Mouse (Mus musculus): Measurements from ENCODE around the gene Coro1c. TPM values are rescaled to one million over a fixed set of nuclear protein-coding genes. Genes with fewer than 3 reads are reported as not detected.

Gene Coro1c
- polyA plus RNA-seq, 1 experiment = 78.3 TPM

DNA sequence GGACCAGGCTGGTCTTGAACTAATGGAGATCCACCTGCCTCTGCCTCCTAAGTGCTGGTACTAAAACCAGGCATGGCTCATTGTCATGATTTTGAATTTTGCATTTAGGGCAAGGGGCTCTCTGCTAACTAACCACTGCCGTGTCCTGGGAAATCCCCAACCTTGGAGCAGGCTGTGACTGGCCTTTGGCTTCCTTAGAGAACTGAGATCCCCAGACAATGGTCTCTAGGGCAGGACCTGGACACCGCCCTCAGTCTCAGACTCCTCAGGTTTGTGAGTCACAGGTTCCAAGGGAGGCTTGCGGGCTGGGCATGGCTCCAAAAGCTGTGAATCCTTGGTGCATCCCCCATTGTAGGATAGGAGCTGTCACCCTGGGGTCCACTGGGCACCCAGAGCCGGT lies 81.9 kb downstream of the Coro1c start:
- Histone ChIP-seq H3K4me1 (replicated peaks; ENCODE audit: control insufficient read depth, insufficient read depth, low read length) (peaks cover 57% of the 10 kb centered on the region), H3K4me3 (ENCODE audit: control insufficient read depth, insufficient read depth, low read length) (peak overlapping the region; percentile 3; the same call in 1 of the 2 replicates), H3K27me3 (ENCODE audit: control insufficient read depth, insufficient read depth, low read length) (no peaks in the 10 kb centered on the region), H3K36me3 (ENCODE audit: control insufficient read depth, insufficient read depth, low read length) (peaks cover 14% of the 10 kb centered on the region; the same call in 1 of the 2 replicates), H3K27ac (ENCODE audit: control insufficient read depth, insufficient read depth, low read length) (peak overlapping the region; percentile 36; the same call in 1 of the 2 replicates)
- TF ChIP-seq POLR2A (IDR thresholded peaks at IDR 0.05; ENCODE audit: control insufficient read depth, extremely low read depth, insufficient read depth, low read length, poor library complexity) = no peak
- TF ChIP-seq CTCF (IDR thresholded peaks at IDR 0.05; ENCODE audit: borderline replicate concordance, control insufficient read depth, extremely low read depth, insufficient read depth, low read length, poor library complexity) = no peak
- WGBS = 79% methylated on average over 4 of the region's 4 CpGs
- DNase-seq = no peak

GRCm38 (mm10) chr5:113825558-113825957 lies 83.0 kb downstream of the Coro1c start:
- no peak for TF ChIP-seq CTCF (IDR thresholded peaks at IDR 0.05; ENCODE audit: borderline replicate concordance, control insufficient read depth, extremely low read depth, insufficient read depth, low read length, poor library complexity)
- TF ChIP-seq POLR2A (IDR thresholded peaks at IDR 0.05; ENCODE audit: control insufficient read depth, extremely low read depth, insufficient read depth, low read length, poor library complexity) = no peak
- DNase-seq = peak; percentile 62
- H3K36me3 ChIP-seq (ENCODE audit: control insufficient read depth, insufficient read depth, low read length) = peaks cover 14% of the 10 kb centered on the region; the same call in 1 of the 2 replicates
- WGBS = 8% methylated on average over 7 of the region's 7 CpGs
- peak overlapping the region; percentile 52 for H3K4me3 ChIP-seq (ENCODE audit: control insufficient read depth, insufficient read depth, low read length)
- H3K27me3 ChIP-seq (ENCODE audit: control insufficient read depth, insufficient read depth, low read length) = no peaks in the 10 kb centered on the region
- peaks cover 47% of the 10 kb centered on the region for H3K4me1 ChIP-seq (replicated peaks; ENCODE audit: control insufficient read depth, insufficient read depth, low read length)
- peak overlapping the region; percentile 90 for H3K27ac ChIP-seq (ENCODE audit: control insufficient read depth, insufficient read depth, low read length)

GRCm38 (mm10) chr5:113824228-113824627 lies 84.3 kb downstream of the Coro1c start:
- no peaks in the 10 kb centered on the region for H3K27me3 ChIP-seq (ENCODE audit: control insufficient read depth, insufficient read depth, low read length)
- peak overlapping the region; percentile 5; the same call in 1 of the 2 replicates for H3K4me3 ChIP-seq (ENCODE audit: control insufficient read depth, insufficient read depth, low read length)
- peaks cover 45% of the 10 kb centered on the region for H3K4me1 ChIP-seq (replicated peaks; ENCODE audit: control insufficient read depth, insufficient read depth, low read length)
- H3K36me3 ChIP-seq (ENCODE audit: control insufficient read depth, insufficient read depth, low read length) = peaks cover 23% of the 10 kb centered on the region
- TF ChIP-seq POLR2A (IDR thresholded peaks at IDR 0.05; ENCODE audit: control insufficient read depth, extremely low read depth, insufficient read depth, low read length, poor library complexity) (0 out of 2 replicates have a peak, but pooled peaks have one; percentile 41), CTCF (IDR thresholded peaks at IDR 0.05; ENCODE audit: borderline replicate concordance, control insufficient read depth, extremely low read depth, insufficient read depth, low read length, poor library complexity) (no peak)
- peak; percentile 57 for DNase-seq
- peak overlapping the region; percentile 88 for H3K27ac ChIP-seq (ENCODE audit: control insufficient read depth, insufficient read depth, low read length)
- WGBS = 12% methylated on average over 4 of the region's 4 CpGs

- Histone ChIP-seq H3K4me3 (ENCODE audit: control insufficient read depth, insufficient read depth, low read length) (no peak overlapping the region), H3K36me3 (ENCODE audit: control insufficient read depth, insufficient read depth, low read length) (peaks cover 33% of the 10 kb centered on the region), H3K27ac (ENCODE audit: control insufficient read depth, insufficient read depth, low read length) (no peak overlapping the region), H3K27me3 (ENCODE audit: control insufficient read depth, insufficient read depth, low read length) (no peaks in the 10 kb centered on the region; the same call in 1 of the 2 replicates), H3K4me1 (replicated peaks; ENCODE audit: control insufficient read depth, insufficient read depth, low read length) (peaks cover 15% of the 10 kb centered on the region)
- WGBS = 95% methylated on average over 14 of the region's 14 CpGs
- no peak for DNase-seq
- TF ChIP-seq CTCF (IDR thresholded peaks at IDR 0.05; ENCODE audit: borderline replicate concordance, control insufficient read depth, extremely low read depth, insufficient read depth, low read length, poor library complexity) = no peak
- no peak for TF ChIP-seq POLR2A (IDR thresholded peaks at IDR 0.05; ENCODE audit: control insufficient read depth, extremely low read depth, insufficient read depth, low read length, poor library complexity)
These were observed 90.0 kb downstream of the Coro1c start for GRCm38 (mm10) chr5:113818572-113818971.

DNA sequence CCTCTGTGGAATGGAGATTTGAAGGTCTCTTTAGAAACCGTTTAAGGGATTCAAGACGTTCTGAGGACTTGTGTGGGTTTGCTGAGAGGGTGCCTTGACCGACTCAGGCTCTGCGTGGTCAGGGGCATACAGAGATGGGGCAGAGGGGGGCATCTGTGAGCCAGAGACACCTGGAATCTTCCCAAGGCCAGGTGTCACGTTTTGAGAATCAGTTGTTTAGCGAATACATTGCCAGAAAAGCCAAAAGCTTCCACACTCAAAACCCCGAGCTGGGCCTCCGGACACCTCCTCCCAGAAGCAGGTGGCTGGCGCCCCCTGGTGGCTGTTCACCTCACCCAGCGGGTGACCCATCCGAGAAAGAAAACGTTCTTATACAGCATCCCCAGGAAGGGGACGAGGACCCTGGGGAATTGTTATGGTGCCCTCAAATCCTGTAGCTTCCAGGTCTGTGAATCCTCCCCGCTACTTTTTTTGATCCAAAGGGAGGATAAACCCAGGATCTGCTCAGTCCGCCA lies 92.9 kb downstream of the Coro1c start:
- Histone ChIP-seq H3K27ac (ENCODE audit: control insufficient read depth, insufficient read depth, low read length) (no peak overlapping the region), H3K4me3 (ENCODE audit: control insufficient read depth, insufficient read depth, low read length) (no peak overlapping the region), H3K27me3 (ENCODE audit: control insufficient read depth, insufficient read depth, low read length) (no peaks in the 10 kb centered on the region; the same call in 1 of the 2 replicates), H3K4me1 (replicated peaks; ENCODE audit: control insufficient read depth, insufficient read depth, low read length) (peaks cover 15% of the 10 kb centered on the region), H3K36me3 (ENCODE audit: control insufficient read depth, insufficient read depth, low read length) (peaks cover 23% of the 10 kb centered on the region)
- peak; percentile 74 for DNase-seq
- 14% methylated on average over 15 of the region's 15 CpGs for WGBS
- peak; percentile 96 for TF ChIP-seq CTCF (IDR thresholded peaks at IDR 0.05; ENCODE audit: borderline replicate concordance, control insufficient read depth, extremely low read depth, insufficient read depth, low read length, poor library complexity)
- no peak for TF ChIP-seq POLR2A (IDR thresholded peaks at IDR 0.05; ENCODE audit: control insufficient read depth, extremely low read depth, insufficient read depth, low read length, poor library complexity)

DNA sequence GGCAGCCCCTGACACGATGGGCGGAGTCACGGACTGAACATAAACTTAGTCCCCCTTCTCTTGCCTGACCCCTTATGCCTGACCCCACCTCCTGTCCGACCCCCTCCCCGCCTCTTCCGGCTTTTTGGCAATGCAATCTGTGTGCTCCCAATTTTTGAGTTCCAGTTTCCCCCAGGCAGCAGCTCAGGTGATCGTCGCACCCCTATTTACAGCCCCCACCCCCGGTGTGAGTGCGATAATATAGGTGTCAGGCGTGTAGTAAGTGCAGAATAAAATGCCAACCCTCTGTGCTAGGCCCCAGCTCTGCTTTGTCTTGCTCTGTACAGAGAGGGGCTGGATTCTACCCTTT lies 93.5 kb downstream of the Coro1c start:
- TF ChIP-seq POLR2A (IDR thresholded peaks at IDR 0.05; ENCODE audit: control insufficient read depth, extremely low read depth, insufficient read depth, low read length, poor library complexity) = no peak
- TF ChIP-seq CTCF (IDR thresholded peaks at IDR 0.05; ENCODE audit: borderline replicate concordance, control insufficient read depth, extremely low read depth, insufficient read depth, low read length, poor library complexity) = no peak
- peaks cover 22% of the 10 kb centered on the region for H3K36me3 ChIP-seq (ENCODE audit: control insufficient read depth, insufficient read depth, low read length)
- WGBS = 82% methylated on average over 11 of the region's 11 CpGs
- no peak overlapping the region for H3K27ac ChIP-seq (ENCODE audit: control insufficient read depth, insufficient read depth, low read length)
- peaks cover 15% of the 10 kb centered on the region for H3K4me1 ChIP-seq (replicated peaks; ENCODE audit: control insufficient read depth, insufficient read depth, low read length)
- DNase-seq = no peak
- H3K27me3 ChIP-seq (ENCODE audit: control insufficient read depth, insufficient read depth, low read length) = no peaks in the 10 kb centered on the region; the same call in 1 of the 2 replicates
- H3K4me3 ChIP-seq (ENCODE audit: control insufficient read depth, insufficient read depth, low read length) = no peak overlapping the region

Measured in thymus, adult 2 months (tissue).